Mouse (Mus musculus) frontal cortex, postnatal 25 days (tissue): ENCODE results near the gene Cd81.

Experiments
- DNase-seq, 2 experiments: peaks; one replicate each; pipeline ENCODE4 v3.0.0; 2022; ENCODE audit warnings: low spot score in 2 of 2

Cd81 gene

DNA sequence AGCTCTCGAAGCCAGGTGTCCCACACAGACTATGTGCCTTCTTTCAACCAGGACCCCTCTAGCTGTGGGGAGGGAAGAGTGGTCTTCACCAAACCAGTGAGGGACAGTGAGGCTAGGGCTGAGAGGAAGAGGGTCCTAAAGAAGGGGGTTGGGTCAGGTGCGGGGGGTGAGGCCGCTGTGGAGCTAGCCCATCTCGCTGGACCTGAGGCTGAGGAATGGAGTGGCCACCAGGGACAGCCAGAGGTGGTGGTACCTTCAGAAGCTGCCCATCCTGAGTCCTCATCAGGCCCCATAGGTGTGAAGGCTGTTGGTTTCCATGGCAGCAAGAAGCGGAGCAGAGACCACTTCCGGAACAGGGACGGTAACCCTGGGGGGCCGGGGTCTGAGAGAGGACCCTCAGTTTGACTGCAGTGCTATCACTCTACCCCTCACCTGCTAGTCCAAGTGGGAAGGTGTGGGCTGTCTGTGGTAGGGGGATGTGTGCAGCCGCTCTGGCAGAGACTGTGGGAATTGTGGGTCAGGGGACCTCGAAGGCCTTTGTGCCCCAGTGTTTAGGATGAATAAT lies 18.0 kb downstream of the Cd81 start:
- no peak for DNase-seq

DNA sequence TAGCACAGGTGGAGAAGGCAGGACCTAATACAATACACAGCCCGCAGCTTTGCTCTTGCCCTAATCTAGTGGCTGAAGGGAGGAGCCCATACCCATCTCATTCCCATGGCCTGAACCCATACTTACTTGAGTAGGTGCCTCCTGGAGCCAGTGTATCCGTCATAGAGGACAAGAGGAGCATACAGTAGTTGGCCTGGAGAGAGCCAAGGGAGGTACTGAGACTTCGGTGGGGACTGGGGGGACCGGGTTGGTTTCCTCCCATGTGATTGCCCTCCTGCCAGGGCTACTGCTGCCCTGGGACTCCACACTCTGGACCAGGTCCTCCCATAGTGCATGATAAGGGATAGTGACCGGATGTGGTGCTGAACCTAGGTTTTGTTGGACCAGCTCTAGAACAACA lies 20.1 kb downstream of the Cd81 start:
- no peak for DNase-seq

DNA sequence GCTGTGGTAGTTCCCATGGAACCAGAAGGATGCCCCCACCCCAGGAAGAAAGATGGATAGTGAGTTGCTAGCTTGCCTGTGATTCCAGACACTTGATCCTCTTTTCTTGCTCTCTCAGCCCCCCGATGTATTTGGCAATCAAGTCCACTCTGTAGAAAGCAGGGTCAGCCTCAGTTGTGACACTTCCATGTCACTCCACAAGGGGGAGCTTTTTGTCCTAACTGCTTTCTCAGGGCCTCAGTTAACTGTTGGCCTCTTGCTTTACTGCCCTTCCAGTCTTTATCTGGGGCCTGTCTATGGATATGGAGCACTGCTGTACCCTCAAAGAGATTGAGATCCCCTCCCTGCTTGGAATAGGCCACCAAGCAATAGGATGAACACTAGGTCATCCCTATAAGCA lies 20.5 kb downstream of the Cd81 start:
- DNase-seq: no peak

DNA sequence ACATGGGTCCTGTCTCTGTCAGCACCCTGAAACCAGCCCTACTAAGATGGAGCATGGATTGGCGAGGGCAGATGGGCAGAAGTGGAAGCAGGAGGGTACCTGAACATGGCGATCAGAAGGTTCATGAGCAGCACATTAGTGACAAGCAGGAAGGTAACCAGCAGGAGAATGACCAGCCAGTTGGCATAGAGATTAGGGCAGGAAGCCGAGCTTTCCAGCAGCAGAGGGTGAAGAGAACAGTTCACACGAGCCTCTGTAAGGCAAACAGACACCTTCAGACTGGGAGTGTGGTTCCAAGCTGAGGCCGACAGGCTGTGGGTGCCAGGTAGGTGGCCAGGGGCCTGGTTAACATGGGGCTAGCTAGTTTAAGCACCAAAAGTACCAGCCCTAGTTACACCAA lies 22.9 kb downstream of the Cd81 start:
- DNase-seq: no peak

DNA sequence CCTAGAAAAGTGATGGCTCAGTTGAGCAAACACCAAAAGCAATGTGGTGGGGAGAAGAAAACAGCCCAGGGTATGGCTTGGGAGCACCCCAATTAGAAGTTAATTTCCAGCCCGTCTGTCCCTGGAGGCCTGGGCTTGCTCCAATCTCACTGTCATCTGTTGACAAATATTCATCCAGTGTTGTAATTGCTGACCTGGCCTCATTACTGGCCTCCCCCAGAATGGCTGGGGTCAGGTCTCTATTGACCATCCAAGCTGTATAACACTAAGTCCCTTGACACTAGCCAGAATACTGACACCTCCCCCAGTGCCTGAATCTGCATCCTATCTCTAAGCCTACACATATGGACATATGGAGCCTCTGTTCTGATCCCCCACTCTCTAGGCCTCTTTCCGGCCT lies 24.8 kb downstream of the Cd81 start:
- DNase-seq: no peak

DNA sequence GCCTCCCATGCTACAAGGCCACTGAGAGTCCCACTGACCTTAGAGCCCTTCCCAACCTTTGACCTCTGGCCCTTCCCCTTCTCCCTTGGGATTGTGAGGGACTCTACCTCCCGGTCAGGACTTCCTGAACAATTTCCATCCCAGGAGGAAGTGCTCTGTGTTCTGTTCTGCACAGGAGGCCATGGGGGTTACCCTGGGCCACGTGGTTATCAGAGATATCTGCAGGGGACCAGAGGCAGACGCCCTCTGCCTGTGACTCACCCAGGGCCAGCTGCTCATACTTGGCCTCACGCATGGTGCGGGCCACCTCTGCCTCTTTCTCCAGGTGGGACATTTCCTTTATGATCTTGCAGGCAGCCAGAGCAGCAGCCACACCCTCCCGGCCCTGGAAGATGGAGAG lies 29.5 kb downstream of the Cd81 start:
- DNase-seq: no peak

DNA sequence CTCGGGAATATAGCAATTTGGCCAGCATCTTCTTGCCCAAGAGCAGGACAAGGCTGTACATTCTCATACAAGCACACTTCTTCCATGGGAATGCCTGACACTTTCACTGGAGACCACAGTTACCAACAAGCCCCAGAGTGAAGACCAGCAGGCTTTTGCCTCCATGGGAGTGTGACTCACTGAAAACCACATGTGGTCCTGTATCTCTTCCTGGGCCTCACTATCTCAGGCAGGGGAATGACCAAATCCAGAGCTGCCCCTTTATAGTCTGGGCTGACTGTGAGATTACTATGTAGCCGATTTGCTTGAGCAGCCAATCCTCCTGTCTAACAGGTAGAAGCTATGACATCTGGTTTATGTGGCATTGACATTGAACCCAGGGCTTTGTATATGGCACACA lies 31.2 kb downstream of the Cd81 start:
- no peak for DNase-seq

DNA sequence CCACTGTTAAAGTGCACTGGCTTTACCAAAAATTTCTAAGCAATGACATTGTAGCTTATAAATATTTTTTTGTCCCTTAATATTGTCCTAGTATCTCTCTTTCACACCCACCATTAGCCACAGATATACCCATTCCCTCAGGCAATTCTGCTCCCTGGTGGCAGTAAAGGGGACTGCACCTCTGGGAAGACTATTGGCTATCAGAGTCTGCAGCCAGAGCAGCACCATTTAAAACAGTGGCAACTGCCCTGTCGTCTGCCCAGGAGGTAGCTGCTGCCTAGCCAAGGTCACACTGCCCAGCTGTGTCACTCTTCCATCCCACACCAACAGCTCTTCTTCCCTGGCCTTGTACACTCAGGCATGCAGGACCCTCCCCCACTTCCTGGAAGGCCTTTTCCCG lies 33.8 kb downstream of the Cd81 start:
- DNase-seq: no peak

DNA sequence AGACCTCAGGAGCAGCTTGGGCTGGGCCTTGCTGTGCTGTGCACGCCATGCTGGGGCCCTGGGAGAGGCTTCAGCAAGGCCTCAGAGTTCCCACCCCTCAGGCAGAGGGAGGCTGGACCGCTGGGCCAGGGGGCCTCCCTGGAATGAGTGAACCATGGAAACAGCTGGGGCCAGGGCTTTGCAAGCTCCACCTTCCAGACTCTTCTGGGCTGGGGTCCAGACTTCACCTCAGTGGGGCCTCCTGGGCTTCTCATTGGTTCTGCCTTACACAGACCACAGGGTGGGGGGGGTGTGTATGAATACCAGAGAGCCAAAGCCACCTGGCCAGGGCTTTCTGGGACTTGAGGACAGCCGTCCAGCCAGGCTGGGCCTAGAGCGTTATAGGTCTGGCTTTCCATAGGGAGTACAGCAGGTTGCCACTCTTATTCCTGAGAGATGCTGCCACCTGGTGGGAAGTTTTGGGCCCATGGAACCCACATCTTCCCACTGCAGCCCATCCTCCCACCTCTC lies 34.6 kb downstream of the Cd81 start:
- DNase-seq: no peak

DNA sequence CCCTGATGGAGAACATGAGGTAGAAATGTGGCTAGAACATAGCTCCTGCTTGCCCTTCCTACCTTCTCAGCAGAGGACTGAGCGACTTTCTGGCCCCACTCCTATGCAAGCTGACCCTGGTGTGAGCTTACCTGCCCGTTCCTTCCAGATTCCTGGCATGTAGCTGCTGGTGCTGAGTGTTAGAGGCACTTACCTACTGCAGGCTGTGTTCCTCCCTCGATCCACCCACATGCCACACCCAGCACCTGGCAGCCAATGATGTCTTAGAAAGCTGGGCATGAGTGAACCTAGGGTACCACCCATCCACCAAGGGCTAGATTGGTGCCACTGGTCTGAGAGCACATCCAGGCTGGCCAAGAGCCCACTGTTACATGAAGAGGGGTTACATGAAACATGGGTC lies 41.3 kb downstream of the Cd81 start:
- no peak for DNase-seq

DNA sequence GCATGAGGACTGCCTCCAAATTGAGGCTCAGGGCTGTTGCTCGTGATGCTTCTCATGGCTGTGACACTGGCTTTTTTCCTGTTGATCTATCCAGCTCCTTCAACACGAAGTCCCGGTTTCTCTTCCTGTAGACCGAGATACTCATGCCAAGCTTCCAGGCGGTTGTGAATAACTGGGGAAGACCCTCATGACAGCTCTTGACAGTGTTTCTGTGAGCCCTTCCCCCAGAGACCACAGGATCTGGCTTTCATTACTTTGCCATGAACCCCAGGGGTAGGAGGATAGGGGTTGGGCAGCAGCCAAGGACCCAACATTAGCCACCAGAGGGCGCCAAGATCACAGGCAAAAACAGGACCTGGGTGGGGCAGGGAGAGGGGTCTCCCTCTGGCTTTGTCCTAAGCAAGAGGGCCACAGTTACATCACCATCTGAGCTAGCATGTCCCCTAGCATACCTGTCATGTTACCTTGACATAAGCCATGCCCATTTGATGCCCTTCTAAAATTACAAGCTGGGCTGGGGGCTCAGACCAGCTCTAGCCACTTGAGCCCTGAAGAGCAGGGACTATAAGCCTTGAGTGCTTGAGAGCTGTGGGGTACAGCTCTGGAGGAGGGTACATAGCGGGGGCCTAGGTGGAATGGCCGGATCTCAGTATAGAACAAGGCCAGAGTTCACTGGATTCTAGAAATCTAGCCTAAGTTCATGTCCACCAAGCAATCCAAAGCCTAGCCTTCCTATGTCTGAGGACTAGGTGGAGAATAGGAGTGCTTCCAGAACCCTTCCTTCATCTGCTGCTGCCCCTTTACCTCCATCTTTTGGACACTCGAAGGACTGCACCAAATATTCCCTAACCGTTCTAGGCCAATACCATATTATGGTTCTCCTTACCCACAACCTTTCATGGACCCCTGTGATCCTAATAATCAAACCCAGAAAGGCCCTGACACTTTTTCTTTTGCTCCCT lies 42.3 kb downstream of the Cd81 start, which contains the start of gene Trpm5:
TSS of gene Trpm5 (minus strand) at position 51 of the 962 bp plus-strand sequence.
- DNase-seq: peak; percentile 32 to 39

DNA sequence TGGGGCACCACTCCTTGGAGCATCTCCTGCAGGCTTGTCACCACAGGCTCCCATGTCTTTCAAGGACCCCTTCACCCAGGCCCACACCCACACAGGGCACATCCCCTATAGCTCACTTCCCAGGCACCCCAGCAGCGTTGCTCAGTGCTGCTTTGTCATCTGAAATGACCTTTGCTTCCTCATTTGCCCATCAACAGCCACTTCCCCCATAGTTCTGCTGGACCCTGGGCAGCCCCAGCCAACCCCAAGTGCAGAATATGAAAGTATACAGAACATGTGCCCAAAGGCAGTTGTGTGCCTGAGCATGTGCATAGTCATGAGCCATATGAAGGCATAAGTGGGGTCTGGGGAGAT lies 43.0 kb downstream of the Cd81 start:
- DNase-seq: no peak

DNA sequence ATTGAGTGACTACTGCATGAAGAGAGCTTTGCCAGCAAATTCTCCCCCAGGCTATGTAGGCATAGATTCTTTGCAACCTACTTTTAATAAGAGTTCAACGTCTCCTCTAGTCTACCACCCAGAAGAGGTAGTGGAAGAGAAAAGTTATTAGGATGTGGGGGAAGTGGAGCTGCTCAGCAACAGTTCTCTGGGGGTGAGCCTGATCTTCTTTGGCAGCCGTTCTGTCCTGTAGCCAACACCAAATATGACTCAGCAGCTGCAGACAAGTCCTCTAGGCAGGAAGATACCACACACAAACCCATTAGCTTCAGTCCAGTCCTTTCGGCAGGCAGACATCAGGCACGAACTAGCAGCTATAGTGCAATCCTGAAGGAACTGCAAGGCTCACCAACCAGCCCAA lies 48.2 kb downstream of the Cd81 start:
- no peak for DNase-seq

DNA sequence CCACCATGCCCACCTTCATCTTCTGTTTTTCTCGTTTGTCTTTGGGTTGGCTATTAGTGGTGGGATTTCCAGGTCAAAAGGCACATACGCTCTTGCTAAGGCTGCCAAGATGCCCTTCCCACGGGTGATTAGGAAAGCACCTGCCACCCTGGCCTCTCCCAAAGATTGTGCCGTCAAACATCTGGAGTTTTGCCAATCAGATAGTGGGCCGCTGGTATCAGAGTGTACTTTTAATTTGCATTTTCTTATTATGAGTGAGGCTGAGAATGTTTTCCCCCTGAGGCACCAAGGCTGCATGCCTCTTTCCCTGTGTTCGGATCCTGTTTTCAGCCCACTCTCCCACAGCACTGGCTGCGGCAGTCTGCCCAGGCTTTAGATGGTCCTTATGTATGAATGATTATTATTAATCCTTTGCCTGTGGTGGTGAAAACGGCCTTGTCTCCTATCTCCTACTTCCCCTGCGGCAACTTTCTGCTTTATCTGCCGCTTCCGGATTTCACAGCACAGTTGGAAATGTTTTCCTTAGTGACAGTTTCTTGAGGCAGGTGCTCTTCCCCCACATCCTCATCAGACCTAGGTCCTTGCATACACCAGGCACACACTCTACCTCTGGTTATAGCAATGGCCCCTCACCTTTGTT lies 52.8 kb downstream of the Cd81 start:
- DNase-seq: no peak

DNA sequence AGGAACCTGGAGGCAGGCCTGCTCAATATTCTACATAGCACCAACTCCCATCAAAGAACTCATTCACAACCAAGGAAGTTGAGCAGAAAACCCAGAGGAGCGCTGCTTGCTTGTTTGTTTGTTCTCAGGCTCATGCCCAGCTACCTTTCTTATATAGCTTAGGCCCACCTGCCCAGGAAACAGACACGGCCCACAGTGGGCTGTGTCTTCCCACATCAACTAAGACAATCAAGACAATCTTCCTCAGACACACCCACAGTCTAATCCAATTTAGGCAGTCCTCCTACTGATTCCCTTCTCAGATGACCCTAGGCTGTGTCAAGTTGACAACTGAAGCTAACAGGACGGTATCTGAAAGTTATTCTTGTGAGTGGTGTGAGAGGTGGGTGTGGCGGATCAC lies 53.5 kb downstream of the Cd81 start, which contains the start of gene Kcnq1:
TSS of gene Kcnq1 (plus strand) at position 301 of the 400 bp plus-strand sequence.
- DNase-seq: no peak

DNA sequence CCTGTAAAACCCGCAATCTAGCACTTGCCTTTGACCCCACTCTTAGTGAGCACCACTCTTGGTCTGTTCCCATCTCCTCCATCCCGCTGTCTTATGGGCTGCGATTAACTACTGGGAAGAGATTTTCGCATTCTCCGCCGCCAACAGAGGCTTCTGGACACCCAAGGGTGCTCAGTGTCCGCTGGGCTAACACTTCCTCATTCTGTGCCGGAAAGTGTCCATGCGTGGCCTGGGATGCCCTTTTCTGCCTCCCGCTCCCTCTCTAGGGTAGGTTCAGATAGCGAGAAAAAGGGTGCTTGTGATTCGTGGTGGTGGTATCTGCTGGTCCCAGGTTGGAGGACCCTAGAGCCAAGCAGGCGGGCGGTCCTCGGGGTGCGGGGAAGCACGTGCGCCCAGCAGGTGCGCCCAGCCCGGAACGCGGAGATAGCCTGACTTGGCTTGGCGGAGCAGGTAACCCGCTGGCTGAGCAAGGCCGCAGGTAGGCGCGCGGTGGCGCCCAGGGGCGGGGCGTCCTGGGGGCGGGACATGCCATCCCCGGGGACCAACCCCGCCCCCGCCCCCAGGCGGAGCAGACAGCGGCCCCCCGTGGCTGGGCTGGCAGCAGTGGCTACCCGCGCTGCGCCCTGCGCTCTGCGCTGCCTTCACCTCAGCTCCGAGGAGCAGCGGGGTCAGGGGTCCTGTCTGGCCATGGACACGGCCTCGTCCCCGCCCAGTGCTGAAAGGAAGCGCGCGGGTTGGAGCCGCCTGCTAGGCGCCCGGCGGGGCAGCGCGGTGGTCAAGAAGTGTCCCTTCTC lies 54.3 kb downstream of the Cd81 start:
- no peak for DNase-seq

DNA sequence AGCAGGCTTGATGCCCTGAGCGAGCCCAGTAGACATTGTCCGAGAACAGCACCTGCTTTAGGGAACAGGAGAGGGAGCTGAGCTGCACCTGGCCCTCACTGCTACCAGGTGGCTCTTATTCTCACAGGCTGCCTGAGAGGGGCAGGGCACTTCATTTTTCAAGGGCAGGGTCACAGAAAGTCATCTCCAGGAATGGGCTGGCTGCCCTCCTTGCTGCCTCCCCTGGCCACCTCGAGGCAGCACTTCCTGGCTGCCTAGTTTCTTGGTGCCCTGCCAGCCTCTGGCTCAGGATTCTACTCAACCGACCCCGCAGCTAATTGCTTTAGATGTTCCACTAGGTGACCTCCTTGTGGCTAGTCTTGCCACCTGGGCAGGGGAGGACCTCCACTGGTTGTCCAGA lies 55.7 kb downstream of the Cd81 start:
- DNase-seq: no peak

DNA sequence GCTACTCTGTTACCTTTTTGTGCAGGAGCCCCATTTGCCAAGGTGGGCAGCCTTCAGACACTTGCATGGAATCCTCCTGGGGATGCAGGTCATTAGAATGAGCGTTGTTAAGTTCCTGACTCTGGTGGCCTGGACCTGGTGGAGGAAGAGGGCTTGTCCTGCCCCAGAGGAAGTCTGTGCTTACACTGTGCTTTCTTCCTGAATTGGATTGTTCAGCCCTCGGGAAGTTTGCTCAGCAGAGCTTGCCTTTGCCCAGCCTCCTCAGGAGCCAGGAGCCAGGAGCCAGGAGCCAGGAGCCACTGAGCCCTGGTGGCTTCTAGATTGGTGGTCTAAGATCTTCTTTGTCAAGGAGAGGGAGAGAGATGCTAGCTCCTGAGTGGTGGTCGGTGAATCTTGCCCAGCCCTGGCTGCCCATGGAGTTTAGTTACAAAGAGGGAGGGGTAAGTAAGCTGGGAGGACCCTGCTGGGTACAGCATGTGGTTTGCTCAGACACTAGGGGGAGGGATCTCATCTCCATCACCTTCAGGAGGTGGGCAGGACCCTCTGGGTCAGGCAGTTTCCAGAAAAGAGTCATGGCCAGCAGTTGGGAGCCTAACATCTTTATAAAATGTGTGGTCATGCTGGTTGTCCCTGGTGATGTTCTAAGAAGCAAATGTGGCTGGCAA lies 56.6 kb downstream of the Cd81 start:
- no peak for DNase-seq

DNA sequence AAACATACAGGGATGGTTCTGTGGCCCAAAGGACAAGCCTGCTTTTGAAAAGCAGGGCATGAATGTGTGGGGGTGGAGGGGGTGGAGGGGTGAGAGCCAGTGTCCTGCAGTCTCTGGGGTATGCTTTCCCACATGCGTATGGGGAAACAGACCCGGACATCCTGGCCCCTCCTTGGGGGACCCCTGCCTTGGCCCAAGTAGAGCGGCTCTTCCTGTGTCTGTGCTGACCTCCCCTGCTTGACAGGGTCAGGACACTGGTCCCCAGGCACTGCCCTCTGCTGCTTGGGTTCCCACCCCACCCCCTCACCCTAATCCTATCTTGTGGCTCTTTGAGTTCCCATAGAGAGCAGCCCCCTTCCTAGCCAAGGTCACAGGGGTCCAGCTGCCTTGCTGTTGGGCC lies 57.2 kb downstream of the Cd81 start:
- DNase-seq: no peak

DNA sequence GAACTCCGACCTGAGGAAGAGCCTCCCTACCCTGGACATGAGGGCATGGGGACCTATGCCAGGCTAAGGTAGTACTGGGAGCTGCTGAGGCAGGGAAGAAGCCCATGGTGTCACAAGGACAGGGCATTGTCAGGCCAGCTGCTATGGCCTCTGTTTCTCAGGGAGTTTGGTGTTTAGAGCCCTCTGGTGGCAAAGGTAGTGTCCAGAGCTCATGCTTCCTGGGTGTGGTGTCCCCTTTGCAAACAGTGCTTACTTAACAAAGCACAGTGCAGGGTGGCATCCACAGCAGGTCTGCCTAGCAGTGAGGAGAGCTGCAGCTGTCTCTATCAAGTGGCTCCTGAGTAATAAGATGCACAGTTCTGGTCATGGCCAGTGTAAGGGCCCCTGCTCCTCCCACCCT lies 58.3 kb downstream of the Cd81 start:
- DNase-seq: no peak

DNA sequence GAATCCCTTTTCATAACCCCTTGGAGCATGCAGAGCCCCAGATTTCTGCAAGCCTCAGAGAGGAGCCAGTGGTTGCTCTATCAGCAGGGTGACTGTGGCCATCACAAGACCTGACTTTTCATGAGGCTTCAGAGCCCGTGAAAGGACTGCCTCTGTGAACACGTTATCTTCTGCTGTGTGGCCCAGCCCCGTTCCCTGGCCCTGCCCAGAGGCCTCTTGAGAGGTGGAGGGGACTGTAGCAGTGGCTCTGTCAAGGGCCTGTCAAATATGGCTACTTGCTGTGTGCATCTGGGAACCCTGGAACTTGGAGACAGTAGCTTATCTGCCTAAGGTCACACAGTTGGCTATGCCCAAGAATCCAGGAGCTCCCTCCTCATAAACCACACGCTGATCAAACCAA lies 59.2 kb downstream of the Cd81 start:
- no peak for DNase-seq
